Mouse (Mus musculus): ENCODE data around the gene Nfatc2.

DNA sequence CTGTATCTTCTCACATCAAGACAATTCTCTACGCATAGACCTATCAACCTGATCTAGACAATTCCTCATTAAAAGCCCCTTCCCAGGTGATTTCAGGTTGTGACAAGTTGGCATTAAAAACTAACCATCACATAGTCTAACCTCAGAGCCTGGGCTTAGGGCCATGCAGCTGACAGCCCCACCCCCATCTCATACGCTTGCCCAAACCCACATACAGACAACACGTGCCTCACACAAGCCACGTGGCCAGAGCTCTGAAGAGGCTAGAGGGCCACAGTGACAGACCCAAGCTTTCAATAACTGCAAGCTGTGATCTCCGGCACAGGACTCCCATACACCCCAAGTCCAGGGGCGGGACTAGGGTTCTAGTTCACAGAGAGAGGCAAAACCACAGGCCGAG, 80.7 kb downstream of the Nfatc2 start:
- TF ChIP-seq CTCF (IDR thresholded peaks at IDR 0.05; ENCODE audit: borderline replicate concordance, control insufficient read depth, extremely low read depth, insufficient read depth, low read length, poor library complexity) (no peak), POLR2A (IDR thresholded peaks at IDR 0.05; ENCODE audit: control insufficient read depth, extremely low read depth, insufficient read depth, low read length, poor library complexity) (no peak)
